Mouse (Mus musculus): ENCODE results near the gene Egfem1. TPM values are rescaled to one million over a fixed set of nuclear protein-coding genes. Genes with fewer than 3 reads are reported as not detected.

The Egfem1 gene
- total RNA-seq, 2 experiments from 2014 or later = 0.25 to 0.29 TPM

GRCm38 (mm10) chr3:29132054-29132931 is 50.5 kb downstream of the Egfem1 start:
- intact Hi-C loops (cut with DNase I; ENCODE audit: low total_unique reads) = no loop called here
- DNase-seq = no peak

- intact Hi-C loops (cut with DNase I; ENCODE audit: low total_unique reads) = no loop called here
- DNase-seq = no peak
Measured at GRCm38 (mm10) chr3:29134509-29134908, 52.7 kb downstream of the Egfem1 start.

- intact Hi-C loops (cut with DNase I; ENCODE audit: low total_unique reads) = no loop called here
- DNase-seq = no peak
Measured at GRCm38 (mm10) chr3:29135176-29136064, 53.6 kb downstream of the Egfem1 start.

GRCm38 (mm10) chr3:29136065-29136955 is 54.5 kb downstream of the Egfem1 start:
- intact Hi-C loops (cut with DNase I; ENCODE audit: low total_unique reads) = no loop called here
- DNase-seq = no peak

- intact Hi-C loops (cut with DNase I; ENCODE audit: low total_unique reads) = no loop called here
- no peak for DNase-seq
Measured at GRCm38 (mm10) chr3:29168401-29168800, 86.6 kb downstream of the Egfem1 start.

GRCm38 (mm10) chr3:29169003-29169402 is 87.2 kb downstream of the Egfem1 start:
- intact Hi-C loops (cut with DNase I; ENCODE audit: low total_unique reads) = no loop called here
- DNase-seq = no peak

GRCm38 (mm10) chr3:29176991-29177390 is 95.2 kb downstream of the Egfem1 start:
- DNase-seq = no peak
- intact Hi-C loops (cut with DNase I; ENCODE audit: low total_unique reads) = no loop called here

- DNase-seq = no peak
- intact Hi-C loops (cut with DNase I; ENCODE audit: low total_unique reads) = no loop called here
Measured at GRCm38 (mm10) chr3:29182988-29183387, 101.2 kb downstream of the Egfem1 start.

- no peak for DNase-seq
- intact Hi-C loops (cut with DNase I; ENCODE audit: low total_unique reads) = no loop called here
Measured at GRCm38 (mm10) chr3:29183615-29184198, 101.9 kb downstream of the Egfem1 start.

- no peak for DNase-seq
- intact Hi-C loops (cut with DNase I; ENCODE audit: low total_unique reads) = no loop called here
Measured at GRCm38 (mm10) chr3:29184486-29185241, 102.8 kb downstream of the Egfem1 start.

- intact Hi-C loops (cut with DNase I; ENCODE audit: low total_unique reads) = no loop called here
- DNase-seq = no peak
Measured at GRCm38 (mm10) chr3:29190263-29190662, 108.4 kb downstream of the Egfem1 start.

GRCm38 (mm10) chr3:29197727-29198512 is 116.1 kb downstream of the Egfem1 start:
- no peak for DNase-seq

GRCm38 (mm10) chr3:29200601-29201000 is 118.8 kb downstream of the Egfem1 start:
- DNase-seq = no peak
- intact Hi-C loops (cut with DNase I; ENCODE audit: low total_unique reads) = no loop called here

More at GRCm38 (mm10) chr3:29197727-29198512, 116.1 kb downstream of the Egfem1 start:
- intact Hi-C loops (cut with DNase I; ENCODE audit: low total_unique reads) = no loop called here

- intact Hi-C loops (cut with DNase I; ENCODE audit: low total_unique reads) = no loop called here
- DNase-seq = no peak
Measured at GRCm38 (mm10) chr3:29202536-29202935, 120.7 kb downstream of the Egfem1 start.

- intact Hi-C loops (cut with DNase I; ENCODE audit: low total_unique reads) = no loop called here
- no peak for DNase-seq
Measured at GRCm38 (mm10) chr3:29222414-29222813, 140.6 kb downstream of the Egfem1 start.

- intact Hi-C loops (cut with DNase I; ENCODE audit: low total_unique reads) = no loop called here
Measured at GRCm38 (mm10) chr3:29229712-29230111, 147.9 kb downstream of the Egfem1 start.

GRCm38 (mm10) chr3:29235477-29235876 is 153.7 kb downstream of the Egfem1 start:
- no peak for DNase-seq
- intact Hi-C loops (cut with DNase I; ENCODE audit: low total_unique reads) = no loop called here

More at GRCm38 (mm10) chr3:29229712-29230111, 147.9 kb downstream of the Egfem1 start:
- DNase-seq = no peak

GRCm38 (mm10) chr3:29236517-29236916 is 154.7 kb downstream of the Egfem1 start:
- intact Hi-C loops (cut with DNase I; ENCODE audit: low total_unique reads) = no loop called here
- no peak for DNase-seq
